Mouse (Mus musculus) spleen, embryonic (tissue): ENCODE measurements around the gene Slc5a2.

ENCODE experiments used
- CTCF ChIA-PET: fragments of 350-600 bp; sonication (Branson Sonifier 250); formaldehyde crosslinking; loops from one replicate; lab custom pipeline; 2022; lab: Charles Lee

Slc5a2 gene

DNA sequence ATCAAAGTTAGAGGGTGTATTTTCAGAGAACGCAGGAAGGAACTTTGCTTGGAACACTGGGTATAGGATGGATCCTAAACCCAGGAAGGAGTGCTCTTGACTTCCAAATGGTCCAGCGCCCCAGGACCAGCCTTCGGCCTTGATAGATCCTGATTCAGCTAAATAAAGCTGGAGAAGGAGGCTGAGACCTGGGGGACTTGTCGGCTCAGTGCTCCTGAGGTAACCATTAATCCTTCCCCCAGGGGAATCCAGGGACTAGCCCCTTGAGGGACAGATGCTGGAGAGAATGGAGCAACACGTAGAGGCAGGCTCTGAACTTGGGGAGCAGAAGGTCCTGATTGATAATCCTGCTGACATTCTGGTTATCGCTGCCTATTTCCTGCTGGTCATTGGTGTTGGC is at the start of gene Slc5a2:
Gene Slc5a2, plus strand, starts transcription at position 247 of the 400 bp plus-strand sequence.
- CTCF ChIA-PET, result no interaction called here

DNA sequence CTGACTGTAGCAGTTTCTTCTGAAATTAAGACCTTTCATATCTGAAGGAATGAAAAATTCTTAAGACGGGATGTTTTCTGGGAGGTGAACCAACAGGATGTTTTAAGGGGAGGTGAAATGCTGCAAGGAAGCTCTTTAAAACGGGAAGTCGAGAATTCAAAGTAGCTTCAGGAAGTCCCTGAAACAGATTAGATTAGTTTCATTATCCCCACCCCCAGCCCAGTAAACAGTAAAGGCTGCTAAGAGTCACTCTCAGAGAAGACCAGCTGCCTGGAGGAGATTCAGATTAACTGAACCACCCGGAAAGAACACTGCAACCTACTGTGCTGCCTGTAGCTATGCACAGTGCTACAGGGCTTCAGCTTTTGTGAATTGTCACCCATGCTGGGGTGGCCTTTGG is 45.5 kb upstream of the Slc5a2 start:
- CTCF ChIA-PET, result no interaction called here

DNA sequence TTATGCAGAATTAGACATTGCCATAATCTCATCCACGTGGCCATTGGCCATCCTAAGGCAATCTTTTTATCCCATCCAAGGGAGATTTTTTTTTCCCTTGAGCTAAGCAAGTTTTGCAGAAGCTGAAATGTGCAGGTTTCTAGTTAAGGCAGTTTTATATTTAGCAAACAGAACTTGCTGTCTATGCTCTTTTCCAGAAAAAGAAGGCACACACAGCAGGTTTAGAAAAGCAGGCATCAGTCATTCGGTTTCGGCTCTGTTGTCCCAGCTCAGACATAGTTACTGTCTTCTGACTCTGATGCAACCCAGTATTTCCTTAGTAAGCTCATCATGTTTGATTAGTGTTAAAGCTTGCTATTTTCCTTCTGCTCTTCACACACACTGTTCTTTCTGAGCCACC is 44.5 kb upstream of the Slc5a2 start:
- CTCF ChIA-PET, result interaction anchor here (0.6 kb wide), 1 partner anchor 1075 kb away, joined by 4 read pairs; no protein-coding TSS in a partner anchor

DNA sequence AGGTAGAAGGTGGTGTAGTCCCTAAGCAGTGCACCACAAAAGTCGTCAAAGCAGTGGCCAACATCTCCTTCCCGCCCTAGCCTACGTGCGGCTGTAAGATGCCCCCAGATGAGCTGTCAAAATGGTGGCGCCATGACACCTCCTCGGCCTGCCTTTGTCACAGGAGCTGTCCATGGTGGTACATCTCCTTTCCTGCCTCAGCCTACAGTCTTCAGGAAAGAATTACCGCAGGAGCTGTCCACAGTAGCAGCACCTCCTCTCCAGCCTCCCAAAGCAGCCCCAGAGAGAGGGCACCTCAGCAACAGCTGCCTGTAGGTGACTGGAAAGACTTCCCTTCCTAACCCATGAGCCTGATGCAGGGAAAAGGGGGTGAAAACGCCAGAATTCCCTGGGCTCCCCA is 33.7 kb upstream of the Slc5a2 start:
- CTCF ChIA-PET, result no interaction called here

DNA sequence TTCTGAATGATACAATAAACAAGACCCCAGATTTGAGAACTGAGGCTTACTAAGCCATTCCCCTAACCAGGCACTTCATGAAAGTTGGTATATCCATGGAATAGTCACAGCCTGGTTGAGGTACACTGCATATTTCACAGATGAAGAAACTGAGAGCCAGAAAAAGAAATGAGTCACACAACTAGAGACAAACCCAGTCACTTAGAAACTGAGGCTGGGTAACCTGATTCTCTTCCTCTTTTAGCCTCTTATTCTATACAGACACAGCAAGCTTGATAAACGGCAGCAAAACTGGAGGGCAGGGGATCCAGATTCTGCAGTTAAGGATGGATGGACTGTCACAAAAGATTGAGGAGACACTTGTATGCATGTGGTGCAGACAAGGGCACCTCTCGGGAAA is 30.7 kb upstream of the Slc5a2 start:
- CTCF ChIA-PET, result no interaction called here

DNA sequence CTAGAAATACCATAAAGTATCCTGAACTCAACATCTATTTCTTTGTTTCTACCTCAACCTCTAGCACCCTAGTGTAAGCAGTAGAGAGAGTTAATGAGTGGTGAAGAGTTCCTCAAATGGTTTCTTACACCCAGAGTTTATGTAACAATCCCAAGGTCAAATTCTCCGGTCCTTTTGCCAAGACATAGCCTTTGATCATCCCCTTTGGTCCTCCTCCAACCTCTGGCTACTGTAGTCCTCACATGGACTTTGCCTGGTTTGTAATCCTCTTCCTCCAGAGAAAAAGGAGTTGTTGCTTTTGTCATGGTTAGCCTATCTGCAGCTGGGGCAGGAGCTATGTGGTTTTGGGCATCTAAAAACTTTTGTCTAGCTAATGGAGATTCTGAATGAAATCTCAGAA is 30.0 kb upstream of the Slc5a2 start:
- CTCF ChIA-PET, result interaction anchor here (0.5 kb wide), 1 partner anchor 330 kb away, joined by 4 read pairs; no protein-coding TSS in a partner anchor

DNA sequence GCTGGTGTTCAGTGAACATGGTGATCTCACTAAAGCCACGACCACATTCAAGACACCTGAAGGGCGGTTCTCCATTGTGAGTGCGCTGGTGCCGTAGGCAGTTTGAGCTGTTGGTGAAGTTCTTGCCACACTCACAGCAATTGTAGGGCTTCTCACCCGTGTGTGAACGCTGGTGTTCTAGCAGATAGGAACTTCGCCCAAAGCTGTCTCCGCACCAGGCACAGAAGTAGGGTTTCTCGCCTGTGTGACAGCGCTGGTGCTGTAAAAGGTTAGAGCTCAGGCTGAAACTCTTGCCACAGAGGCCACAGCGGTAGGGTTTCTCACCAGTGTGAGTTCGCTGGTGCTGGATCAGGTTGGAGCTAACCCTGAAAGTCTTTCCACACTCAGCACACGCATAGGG is 29.0 kb upstream of the Slc5a2 start:
- CTCF ChIA-PET, result interaction anchor here (0.6 kb wide), 1 partner anchor 10 kb away, joined by 12 read pairs; no protein-coding TSS in a partner anchor

DNA sequence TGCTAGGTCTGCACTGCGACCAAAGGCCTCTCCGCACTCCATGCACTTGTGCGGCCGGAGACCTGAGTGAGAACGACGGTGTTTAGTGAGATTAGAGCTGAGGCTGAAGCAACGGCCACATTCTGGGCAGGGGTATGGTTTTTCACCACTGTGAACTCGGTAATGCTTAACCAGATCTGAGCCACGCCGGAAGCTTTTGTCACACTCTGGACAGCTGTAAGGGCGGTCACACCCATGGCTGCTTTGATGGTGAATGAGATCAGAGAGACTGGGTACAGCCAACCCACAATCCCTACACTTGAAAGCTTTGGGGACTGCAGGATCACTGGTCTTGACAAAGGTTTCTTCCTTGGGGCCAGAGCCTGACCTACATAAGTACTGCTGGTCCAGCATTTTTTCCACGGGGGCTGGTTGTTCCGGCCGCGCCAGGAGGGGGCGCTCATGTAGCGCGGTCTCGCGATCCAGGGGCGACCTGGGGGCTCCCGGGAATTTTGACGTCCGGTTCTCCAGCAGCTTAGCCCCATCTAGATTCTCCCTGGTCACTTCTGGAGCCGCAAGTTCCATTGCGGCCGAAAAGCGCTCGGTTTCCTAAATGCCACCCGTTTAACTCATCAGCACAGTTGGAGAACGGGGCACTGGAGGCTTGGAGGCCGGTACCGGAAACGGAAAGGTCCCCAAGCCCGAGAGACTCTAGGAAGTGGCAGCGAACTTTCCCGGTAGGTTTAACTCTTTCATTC is 28.4 kb upstream of the Slc5a2 start, which contains the start of gene Armc5:
Gene Armc5, plus strand, starts transcription at position 487 of the 737 bp plus-strand sequence.
- CTCF ChIA-PET, result no interaction called here

DNA sequence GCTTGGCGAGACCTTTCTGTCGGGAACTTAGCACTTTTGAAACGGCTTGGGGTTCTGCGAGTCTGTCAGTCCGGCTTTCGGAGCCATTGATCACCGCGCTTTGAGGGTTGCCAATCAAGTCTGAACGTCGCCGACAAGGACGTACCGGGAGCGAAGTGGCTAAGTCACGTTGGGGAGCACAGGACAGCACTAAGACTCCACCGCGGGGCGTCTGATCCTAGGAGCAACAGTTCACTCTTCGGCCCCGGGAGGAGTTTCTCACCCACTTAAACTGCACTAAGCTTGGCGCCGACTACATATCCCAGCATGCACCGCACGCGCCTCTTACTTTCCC is 27.9 kb upstream of the Slc5a2 start:
- CTCF ChIA-PET, result no interaction called here

DNA sequence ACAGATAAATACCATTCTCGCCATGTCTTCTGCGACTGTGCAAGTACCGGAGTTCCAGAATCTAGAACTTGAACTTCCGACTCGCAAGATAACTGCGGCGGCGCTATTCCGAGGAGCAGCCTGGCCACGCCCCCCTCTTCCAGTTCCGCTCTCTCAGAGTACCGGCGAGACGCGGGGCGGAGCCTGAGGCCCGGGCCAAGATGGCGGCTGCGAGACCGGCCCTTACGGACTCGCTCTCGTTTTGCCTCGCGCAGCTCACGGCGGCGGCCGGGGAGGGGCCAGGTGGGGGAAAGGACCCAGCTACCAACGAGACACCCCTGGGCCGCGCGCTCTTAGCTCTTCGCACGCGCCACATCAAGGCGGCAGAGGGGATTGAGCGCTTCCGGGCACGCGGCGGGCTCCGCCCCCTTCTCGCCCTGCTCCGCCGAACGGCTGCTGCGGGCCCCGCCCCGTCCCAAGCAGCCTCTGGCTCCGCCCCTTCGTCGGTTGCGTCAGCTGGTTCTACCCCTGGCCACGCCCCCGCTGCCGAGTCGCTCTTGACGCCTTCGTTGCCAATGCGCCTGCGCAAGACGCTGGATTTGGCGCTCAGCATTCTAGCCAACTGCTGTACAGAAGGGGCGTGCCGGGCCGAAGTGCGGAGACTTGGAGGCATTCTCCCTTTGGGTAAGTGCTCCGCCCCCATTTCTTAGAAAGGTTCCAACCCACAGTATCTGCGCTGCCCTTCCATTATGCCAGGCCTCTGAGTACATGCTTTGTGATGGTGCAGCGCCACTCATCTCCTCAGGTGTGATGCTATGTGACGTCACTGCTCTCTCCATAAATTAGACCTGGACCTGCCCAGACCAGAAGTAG is 27.3 kb upstream of the Slc5a2 start, which contains the start of gene 9130023H24Rik:
Gene 9130023H24Rik, minus strand, starts transcription at position 105 of the 852 bp plus-strand sequence.
- CTCF ChIA-PET, result no interaction called here

DNA sequence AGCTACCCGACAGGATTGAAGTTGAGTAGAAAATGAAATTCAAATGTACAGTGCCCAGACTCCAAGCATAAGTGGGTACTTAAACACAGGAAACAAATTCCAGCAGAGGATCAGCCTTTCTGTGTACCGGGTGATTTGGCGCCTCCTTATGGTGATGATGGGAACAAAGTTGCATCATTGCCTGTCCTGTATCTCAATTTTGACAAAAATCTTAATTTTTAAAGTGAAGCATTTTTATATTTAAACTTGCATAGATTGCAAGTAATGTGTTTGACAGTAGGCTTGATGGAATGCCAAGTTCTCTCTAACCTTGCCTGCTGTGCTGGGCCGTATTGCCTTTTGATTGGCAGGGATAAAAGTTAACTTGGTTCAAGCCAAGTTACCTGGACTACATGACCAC is 26.5 kb upstream of the Slc5a2 start:
- CTCF ChIA-PET, result no interaction called here

DNA sequence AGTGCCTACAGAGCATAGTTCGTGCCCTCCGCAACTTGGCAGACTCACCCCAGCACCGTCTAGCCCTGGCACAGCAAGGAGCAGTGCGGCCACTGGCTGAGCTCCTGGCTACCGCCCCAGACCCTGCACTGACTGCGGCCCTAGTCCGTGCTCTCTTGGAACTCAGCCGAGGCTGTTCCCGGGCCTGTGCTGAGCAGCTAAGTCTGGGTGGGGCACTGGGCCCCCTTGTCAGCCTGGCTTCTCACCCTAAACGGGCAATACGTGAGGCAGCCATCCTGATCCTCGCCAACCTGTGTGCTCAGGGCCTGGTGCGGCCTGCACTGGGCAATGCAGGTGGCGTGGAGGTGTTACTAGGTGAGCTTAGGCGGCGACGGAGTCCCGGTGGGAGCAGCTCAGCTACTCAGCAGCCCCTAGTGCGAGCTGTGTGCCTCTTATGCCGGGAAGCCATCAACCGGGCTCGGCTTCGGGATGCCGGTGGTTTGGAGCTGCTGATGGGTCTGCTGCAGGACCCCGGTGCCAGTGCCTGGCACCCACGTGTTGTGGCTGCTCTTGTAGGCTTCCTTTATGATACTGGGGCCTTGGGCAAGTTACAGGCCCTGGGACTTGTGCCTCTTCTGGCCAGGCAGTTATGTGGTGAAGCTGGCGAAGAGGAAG is 25.2 kb upstream of the Slc5a2 start:
- CTCF ChIA-PET, result no interaction called here

DNA sequence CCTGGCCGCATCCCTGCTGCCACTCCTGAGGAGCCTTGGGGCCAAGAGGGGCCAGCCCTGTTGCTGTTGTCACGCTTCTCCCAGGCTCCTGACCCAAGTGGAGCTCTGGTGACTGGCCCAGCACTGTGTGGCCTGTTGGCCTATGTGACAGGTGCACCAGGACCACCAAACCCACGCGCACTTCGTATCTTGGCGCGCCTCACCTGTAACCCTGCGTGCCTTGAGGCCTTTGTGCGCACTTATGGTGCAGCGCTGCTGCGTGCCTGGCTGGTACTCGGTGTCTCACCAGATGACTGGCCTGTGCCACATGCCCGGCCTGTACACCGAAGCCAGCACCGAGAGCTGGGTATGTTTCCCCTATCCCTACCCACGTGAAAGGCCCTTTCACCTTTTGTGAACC is 23.1 kb upstream of the Slc5a2 start:
- CTCF ChIA-PET, result no interaction called here

DNA sequence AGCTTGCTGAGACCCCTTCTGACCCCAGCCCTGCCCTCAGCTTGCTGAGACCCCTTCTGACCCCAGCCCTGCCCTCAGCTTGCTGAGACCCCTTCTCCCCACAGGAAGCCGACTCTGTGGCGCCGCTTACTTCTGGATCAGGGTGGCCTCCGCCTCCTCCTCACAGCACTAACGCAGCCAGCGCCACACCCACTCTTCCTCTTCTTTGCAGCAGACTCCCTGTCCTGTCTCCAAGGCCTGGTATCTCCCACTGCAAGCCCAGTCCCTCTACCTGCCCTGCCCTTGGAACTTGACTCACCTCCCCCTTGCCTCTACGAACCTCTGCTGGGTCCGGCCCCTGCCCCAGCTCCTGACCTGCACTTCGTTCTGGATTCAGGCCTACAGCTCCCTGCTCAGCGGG is 21.5 kb upstream of the Slc5a2 start:
- CTCF ChIA-PET, result interaction anchor here (0.7 kb wide), 1 partner anchor 224 kb away, joined by 4 read pairs; no protein-coding TSS in a partner anchor

DNA sequence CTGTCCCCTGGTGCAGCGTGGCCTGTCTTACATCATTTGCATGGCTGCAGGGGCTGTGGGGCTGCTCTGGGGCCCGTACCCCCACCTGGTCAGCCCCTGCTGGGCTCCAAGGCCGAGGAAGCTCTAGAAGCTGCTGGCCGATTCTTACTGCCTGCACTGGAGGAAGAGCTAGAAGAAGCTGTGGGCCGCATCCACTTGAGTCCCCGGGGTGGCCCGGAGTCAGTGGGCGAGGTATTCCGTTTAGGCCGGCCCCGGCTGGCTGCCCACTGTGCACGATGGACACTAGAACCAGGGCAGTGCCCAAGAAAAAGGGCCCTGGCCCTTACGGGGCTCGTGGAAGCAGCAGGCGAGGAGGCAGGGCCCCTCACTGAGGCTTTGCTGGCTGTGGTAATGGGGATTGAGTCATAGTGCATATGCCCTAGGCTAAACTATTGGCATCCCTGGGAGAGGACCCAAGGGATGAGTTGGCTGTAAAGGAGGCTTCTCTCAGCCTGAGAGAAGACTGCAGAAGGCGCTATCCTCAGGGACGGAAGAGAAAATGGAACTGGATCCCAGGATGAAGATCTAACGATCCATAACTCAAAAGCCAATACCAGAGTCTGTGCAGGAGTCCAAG is 20.9 kb upstream of the Slc5a2 start:
- CTCF ChIA-PET, result no interaction called here

DNA sequence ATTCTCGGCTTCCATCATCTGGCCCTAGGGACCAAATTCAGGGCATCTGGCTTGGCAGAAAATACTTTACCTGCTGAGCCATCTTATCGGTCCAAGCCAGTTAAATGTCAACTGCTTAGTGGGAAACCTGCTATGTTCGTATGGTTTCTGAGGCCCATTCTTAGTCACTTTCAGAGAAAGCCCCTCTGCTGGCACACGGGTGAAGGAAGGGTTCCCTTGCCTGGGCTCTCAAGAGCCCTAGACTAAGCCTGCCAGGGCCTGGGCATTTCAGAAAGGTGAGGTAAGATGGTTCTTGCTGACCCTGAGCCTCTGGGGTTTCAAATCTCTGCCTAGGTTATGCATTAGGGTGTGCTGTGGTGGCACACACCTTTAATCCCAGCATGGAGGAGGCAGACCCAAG is 19.9 kb upstream of the Slc5a2 start:
- CTCF ChIA-PET, result no interaction called here

DNA sequence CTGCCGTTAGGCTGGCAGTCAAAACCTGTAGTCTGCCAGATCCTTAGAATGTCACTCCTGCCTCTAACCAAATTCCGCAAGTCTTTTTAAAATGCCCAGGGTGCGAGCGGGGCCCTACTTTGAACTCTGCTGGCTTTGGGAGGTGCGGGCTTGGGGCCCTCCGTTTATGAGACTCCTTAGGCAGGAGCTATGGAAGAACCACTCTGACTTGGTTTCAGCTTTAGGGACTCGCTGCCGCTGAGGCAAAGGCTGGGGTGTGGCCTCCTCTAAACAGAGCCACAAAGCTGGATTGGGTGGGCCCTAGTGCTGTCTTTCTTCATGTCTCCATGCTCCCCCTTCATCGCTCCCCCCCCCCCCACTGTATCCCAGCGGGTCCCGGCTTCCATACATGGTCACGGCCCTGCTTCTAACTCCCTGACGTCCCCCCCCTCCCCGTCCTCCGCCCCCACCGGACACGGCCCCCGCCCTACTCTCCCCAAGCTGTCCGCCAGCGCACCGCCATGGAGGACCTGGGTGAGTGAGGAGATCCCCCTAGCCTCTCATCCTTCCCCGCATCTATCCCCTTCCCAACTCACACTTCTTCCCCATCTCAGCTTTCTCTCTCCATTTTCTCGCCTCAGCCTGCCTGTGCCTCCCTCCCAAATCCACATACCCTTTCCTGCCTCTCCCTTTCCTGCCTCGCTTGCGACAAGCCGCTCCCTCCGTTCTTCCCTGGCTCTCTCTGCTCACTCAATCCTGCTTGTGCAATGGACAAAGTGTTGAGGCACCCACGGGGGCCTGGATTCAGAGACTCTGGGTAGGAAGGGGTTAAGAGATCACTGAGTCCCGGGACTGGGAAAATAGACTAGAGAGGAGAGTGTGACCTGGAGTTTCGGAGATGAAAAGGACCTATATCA is 18.7 kb upstream of the Slc5a2 start, which contains the start of gene Tgfb1i1:
Gene Tgfb1i1, plus strand, starts transcription at position 317 of the 896 bp plus-strand sequence.
- CTCF ChIA-PET, result interaction anchor here (0.6 kb wide), 1 partner anchor 88 kb away, joined by 13 read pairs; no protein-coding TSS in a partner anchor

DNA sequence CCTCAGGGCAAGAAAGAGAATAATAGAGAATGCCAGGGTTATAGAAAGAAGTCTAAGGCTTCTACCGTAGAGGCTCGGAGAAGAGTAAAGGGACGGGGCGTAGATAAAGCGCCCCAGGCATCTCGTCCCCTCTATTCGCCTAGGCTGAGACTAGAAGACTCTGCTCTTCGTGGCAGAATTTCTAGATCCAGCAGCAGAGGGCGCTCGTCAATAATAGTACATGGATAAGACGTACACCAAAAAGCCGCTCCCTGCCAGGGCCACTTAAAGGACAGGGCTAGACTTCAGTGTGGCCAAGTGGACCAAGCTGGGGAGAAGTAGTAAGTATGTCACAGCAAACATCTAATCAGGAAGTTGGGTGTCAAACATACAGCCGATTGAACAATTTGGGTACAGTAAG is 18.0 kb upstream of the Slc5a2 start:
- CTCF ChIA-PET, result no interaction called here

DNA sequence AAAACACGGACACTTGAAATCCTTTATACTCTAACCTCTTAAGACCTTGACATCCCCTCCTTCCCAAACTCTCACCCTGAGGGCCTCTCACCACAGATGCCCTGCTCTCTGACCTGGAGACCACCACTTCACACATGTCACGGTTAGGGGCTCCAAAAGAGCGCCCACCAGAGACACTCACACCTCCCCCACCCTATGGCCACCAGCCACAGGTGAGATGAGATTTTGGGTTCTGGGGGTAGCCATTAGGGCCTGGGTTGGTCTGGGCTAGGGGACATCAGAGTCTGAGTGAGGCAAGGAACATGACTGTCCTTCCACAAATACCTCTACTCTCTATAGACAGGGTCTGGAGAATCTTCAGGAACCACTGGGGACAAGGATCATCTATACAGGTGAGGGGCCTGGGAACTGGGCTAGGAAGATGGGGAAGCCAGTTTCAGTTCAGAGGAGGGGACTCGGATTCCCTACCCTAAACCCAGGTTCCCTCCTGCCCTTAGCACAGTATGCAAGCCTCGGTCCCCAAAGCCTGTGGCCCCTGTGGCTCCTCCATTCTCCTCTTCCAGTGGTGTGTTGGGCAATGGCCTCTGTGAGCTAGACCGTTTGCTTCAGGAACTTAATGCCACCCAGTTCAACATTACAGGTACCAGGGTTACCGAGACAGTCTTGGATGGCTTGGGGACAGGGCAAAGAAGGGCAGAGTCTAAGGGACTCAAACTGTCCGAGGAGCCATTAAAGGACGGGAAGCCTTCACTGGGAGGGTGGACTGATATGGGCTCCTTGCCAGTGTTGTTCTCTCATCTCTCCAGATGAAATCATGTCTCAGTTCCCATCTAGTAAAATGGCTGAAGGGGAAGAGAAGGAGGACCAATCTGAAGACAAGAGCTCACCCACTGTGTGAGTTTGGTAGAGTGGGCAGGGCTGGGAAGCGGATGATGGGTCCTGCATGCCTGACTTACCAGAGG is 17.1 kb upstream of the Slc5a2 start:
- CTCF ChIA-PET, result no interaction called here
